Mouse (Mus musculus): ENCODE measurements at regions not wholly inside any gene's neighbourhood (a gene's known extent, or its start where the extent isn't known, plus 50 kb on each side); places are given as distances from the start of the nearest gene placed in this dataset.

DNA sequence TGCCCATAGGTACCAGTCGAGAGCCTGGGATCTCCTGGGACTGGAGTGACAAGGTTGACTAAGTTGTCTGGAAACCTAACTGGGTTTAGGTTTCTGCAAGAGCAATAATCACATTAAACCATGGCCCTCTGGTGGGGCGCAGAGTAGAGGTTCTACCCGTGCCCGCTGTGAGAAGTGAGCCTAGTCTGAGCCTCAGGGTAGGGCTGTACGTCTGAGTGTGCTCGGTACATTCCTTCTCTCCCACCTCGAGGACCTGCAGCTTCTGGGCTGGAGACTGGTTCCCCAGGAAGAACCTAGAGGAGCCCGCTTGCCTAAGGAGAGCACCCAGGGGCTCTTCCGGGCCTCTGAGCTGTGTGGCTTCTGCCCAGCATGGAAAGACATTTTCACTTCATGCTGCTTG lies 70.2 kb upstream of the Casz1 start:
- TF ChIP-seq CTCF (IDR thresholded peaks at IDR 0.05; ENCODE audit: extremely low read depth, insufficient read length, insufficient replicate concordance, low read depth, low read length) (no peak), POLR2A (IDR thresholded peaks at IDR 0.05; ENCODE audit: low read depth, low read length) (no peak)

All from small intestine, adult 2 months (tissue).